Mouse (Mus musculus) bone marrow macrophage, adult 2 months (primary cell): ENCODE results near the gene Rab6a.

Source experiments
- CTCF ChIP-seq: IDR thresholded peaks from 2 replicates; pipeline ENCODE4 v1.5.1; 2012; ENCODE audit warnings: low read depth, mild to moderate bottlenecking, low read length, moderate library complexity
- POLR2A ChIP-seq: IDR thresholded peaks from 2 replicates; pipeline ENCODE4 v1.6.1; 2012; ENCODE audit warnings: mild to moderate bottlenecking, low read depth, low read length, borderline replicate concordance

GRCm38 (mm10) chr7:100649095-100649494 lies 41.9 kb downstream of the Rab6a start:
- TF ChIP-seq CTCF (no peak), POLR2A (no peak)
